Mouse (Mus musculus): Measurements from ENCODE around the gene Tbc1d12.

DNA sequence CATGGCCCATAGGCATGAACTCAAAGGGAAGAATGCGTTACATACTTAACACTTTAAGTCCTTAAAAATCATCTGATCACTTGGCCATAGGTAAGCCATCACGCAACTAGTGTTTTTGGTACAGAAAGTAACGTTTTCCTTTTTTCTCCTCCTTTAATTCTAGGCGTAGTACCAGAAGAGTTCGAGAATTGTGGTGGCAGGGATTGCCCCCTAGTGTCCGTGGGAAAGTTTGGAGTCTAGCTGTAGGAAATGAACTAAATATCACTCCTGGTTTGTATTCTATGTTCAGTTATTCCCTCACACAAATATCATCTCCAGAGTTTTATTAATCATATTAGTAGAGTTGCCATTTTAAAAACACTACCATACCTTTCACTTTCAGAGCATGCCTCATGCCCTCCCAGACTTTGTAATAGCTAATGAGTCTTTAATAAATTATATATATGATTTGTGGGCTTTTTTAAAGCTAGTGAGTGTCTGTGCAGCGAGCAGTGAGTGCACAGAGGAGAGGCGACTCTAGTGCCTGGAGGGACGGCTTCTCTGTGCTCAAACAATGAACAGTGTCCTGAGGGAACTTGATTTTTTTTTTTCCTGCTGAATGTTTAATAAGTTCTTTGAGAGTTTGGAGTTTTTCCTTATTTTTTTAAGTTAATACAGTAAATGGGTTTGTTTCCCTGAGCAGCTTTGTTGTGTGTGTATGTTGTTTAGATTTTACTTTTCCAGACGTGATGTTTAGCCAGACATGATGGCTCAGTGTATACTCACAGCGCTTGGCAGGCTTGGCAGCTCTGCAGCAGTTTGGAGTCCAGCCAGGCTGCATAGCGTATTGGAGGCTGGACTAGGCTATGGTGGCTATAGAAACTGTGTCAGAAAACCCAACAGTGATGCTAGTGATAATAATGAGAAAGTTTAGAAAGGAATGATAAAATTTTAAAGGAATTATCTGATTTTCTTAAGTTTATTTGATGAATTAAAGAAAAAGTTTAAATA, 65.1 kb downstream of the Tbc1d12 start:
- TF ChIP-seq GATA1 (IDR thresholded peaks at IDR 0.05; ENCODE audit: borderline replicate concordance, low read length): no peak
- no peak for TF ChIP-seq FLI1 (IDR thresholded peaks at IDR 0.05; ENCODE audit: low read length)
